Mouse (Mus musculus): ENCODE results near the gene Nup93.

DNA sequence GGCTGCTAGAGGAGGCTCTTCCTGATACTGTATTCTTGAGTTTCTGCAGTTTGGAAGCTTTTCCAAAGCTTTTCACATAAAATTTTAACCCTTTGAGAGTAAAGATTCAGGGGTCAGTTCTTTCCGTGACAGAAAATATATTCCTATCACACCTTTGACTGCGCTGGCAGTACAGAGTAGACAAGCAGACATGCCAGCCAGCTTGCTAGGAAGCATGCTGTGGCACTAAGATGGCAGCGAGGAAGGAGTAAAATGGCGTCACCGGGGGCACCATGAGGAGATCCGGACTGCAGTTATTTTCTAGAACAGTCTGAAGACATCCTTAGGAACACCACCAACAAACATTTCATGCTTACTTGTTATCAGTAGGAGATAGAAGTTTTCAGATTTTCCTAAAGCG, 55.9 kb downstream of the Nup93 start:
- TF ChIP-seq CTCF (IDR thresholded peaks at IDR 0.05; ENCODE audit: extremely low read depth, insufficient read depth, low read length) (no peak), POLR2A (IDR thresholded peaks at IDR 0.05; ENCODE audit: extremely low read depth, insufficient read depth, low read length) (no peak)

Data from cortical plate, adult 2 months (tissue).